Mouse (Mus musculus) kidney, postnatal 0 days (tissue): ENCODE measurements around the gene Pard6b. TPM values are rescaled to one million over a fixed set of nuclear protein-coding genes. Genes with fewer than 3 reads are reported as not detected.

Source experiments
- ATAC-seq: fragments of 200-750 bp; cut with Nextera tagmentation; replicated peaks from 2 replicates; pipeline ENCODE4 v1.8.0; 2017; ENCODE audit warnings: low read depth, moderate number of reproducible peaks, moderate TSS enrichment, moderate library complexity; ENCODE audit not compliant: low FRiP score
- DNase-seq: peaks from one replicate; pipeline ENCODE4 v3.0.0-alpha.2; 2016; ENCODE audit warnings: low spot score
- H3K27ac ChIP-seq: fragments of 300-500 bp; sonication (generic); 2 replicates; pipeline ENCODE4 v1.5.1; 2014; ENCODE audit warnings: mild to moderate bottlenecking
- H3K27me3 ChIP-seq: fragments of 300-500 bp; sonication (generic); 2 replicates; pipeline ENCODE4 v1.6.1; 2014; ENCODE audit warnings: low read length, mixed read lengths; ENCODE audit not compliant: insufficient read depth
- H3K36me3 ChIP-seq: fragments of 300-500 bp; sonication (generic); 2 replicates; pipeline ENCODE4 v1.6.1; 2014; ENCODE audit warnings: low read length, mixed read lengths; ENCODE audit not compliant: insufficient read depth
- H3K4me1 ChIP-seq: fragments of 300-500 bp; sonication (generic); replicated peaks from 2 replicates; pipeline ENCODE4 v1.6.1; 2014; ENCODE audit warnings: antibody characterized with exemption, low read length, mixed read lengths; ENCODE audit not compliant: insufficient read depth
- H3K4me2 ChIP-seq: fragments of 300-500 bp; sonication (generic); 2 replicates; pipeline ENCODE4 v1.6.1; 2014; ENCODE audit warnings: mild to moderate bottlenecking, low read length, moderate library complexity, mixed read lengths
- H3K4me3 ChIP-seq: fragments of 300-500 bp; sonication (generic); replicated peaks from 2 replicates; pipeline ENCODE4 v1.5.1; 2014; ENCODE audit warnings: low read depth, low read length
- H3K9ac ChIP-seq: fragments of 300-500 bp; sonication (generic); 2 replicates; pipeline ENCODE4 v1.6.1; 2014; ENCODE audit warnings: low read depth, low read length
- H3K9me3 ChIP-seq: fragments of 300-500 bp; sonication (generic); replicated peaks from 2 replicates; pipeline ENCODE4 v1.6.1; 2016; ENCODE audit warnings: low read length, inconsistent platforms, mixed read lengths
- CTCF ChIP-seq: IDR thresholded peaks from 2 replicates; pipeline ENCODE4 v1.5.1; 2016; ENCODE audit warnings: antibody characterized with exemption, low read depth, mild to moderate bottlenecking, moderate library complexity
- WGBS: fragments of 180-500 bp; shearing (Covaris S2); extraction: QIAGEN DNeasy Blood & Tissue Kit; methylation state at CpG from one replicate; pipeline ENCODE4 v1.1.7; 2014; 5-methylcytosine and 5-hydroxymethylcytosine counted together
- polyA plus RNA-seq: library from polyadenylated mRNA; unstranded; fragments of >200 nt; fragmentation: Nextera tagmentation; extraction: Ambion mirVana; gene quantifications from 2 replicates; pipeline ENCODE4 v1.2.1, GENCODE M21; 2015

Pard6b gene
- polyA plus RNA-seq, 1 experiment from 2014 or later, result 28.6 TPM

DNA sequence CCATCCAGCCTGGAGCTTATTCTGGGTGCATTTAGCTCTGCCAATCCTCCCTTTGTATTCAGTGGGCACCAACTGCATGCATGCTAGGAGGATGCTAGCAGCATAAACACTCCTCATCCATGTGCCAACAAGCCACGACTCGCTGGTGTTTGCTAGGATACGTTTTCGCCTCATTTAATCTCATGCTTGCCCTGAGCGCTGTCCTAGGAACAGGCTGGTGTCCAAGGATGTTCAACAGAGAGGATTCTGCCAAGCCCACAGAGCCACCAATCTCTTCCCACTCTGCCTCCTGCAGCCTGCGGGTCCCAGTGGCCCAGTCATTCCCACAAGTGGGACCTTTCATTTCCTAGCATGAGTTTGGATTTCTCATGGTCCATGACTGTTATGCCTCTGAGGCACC lies 38.8 kb upstream of the Pard6b start:
- WGBS, result 64% methylated on average over 6 of the region's 6 CpGs
- Histone ChIP-seq H3K4me1 (peaks cover 7% of the 10 kb centered on the region), H3K27ac (no peak overlapping the region), H3K4me3 (no peak overlapping the region), H3K9ac (no peak overlapping the region), H3K36me3 (no peaks in the 10 kb centered on the region), H3K4me2 (no peak overlapping the region), H3K9me3 (no peaks in the 10 kb centered on the region), H3K27me3 (no peaks in the 10 kb centered on the region)
- TF ChIP-seq CTCF, result no peak
- no peak for DNase-seq
- no peak for ATAC-seq

DNA sequence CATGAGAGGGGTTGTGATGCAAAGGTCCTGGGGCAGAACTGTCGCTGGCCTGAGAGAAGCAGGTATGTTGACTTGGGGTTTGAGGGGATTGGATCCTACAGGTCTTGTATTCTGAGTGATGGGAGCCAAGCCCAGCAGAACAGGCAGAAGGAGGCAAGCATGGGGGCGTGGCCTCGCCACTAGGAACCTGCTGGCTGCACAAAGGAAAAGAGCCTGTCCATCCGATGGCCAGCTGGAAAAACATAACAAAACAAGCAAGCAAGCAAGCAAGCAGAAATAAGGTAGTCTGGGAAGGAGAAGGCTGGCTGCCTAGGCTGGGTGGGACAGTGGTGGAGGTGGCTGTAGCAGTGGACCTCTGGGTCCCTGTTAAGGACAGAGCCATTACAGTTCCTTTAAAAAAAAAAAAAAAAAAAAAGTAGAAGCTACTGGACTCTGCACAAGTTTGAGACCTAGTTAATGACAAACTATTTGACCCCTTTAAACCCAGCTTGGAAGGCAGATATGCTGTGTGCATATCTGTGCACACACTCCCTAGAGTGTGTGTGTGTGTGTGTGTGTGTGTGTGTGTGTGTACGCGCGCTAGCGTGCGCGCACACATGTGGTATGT lies 36.0 kb upstream of the Pard6b start:
- Histone ChIP-seq H3K27me3 (no peaks in the 10 kb centered on the region), H3K4me2 (no peak overlapping the region), H3K9ac (peak overlapping the region; percentile 31; the same call in 1 of the 2 replicates), H3K4me3 (no peak overlapping the region), H3K9me3 (no peaks in the 10 kb centered on the region), H3K4me1 (peaks cover 15% of the 10 kb centered on the region), H3K27ac (peak overlapping the region; percentile 80), H3K36me3 (no peaks in the 10 kb centered on the region)
- peak; percentile 59 for ATAC-seq
- no peak for DNase-seq
- WGBS, result 68% methylated on average over 10 of the region's 10 CpGs
- TF ChIP-seq CTCF, result no peak

DNA sequence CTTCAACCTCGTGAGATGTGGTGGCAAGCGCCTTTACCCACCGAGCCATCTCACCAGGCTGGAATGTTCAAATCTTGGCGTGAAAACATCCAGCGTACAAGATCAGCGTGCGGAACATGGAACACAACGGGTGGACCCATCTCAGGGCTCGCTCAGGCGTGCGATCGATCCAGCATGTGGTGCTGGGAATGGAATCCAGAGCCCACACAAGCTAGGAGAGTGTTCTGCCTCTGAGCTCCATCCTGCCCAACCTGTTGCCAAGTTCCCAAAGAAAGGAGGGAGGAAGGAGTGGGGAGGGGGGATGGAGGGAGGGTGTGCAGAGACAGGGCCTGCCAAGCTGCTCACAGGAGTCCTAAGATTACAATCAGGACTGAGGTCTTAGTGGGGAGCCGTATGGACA lies 35.4 kb upstream of the Pard6b start:
- Histone ChIP-seq H3K4me1 (peaks cover 16% of the 10 kb centered on the region), H3K27ac (peak overlapping the region; percentile 80), H3K4me2 (no peak overlapping the region), H3K36me3 (no peaks in the 10 kb centered on the region), H3K27me3 (no peaks in the 10 kb centered on the region), H3K9ac (no peak overlapping the region), H3K4me3 (no peak overlapping the region), H3K9me3 (no peaks in the 10 kb centered on the region)
- TF ChIP-seq CTCF, result no peak
- WGBS, result 55% methylated on average over 13 of the region's 13 CpGs
- DNase-seq (no peak), ATAC-seq (peak; percentile 5; the same call in 1 of the 2 replicates)

DNA sequence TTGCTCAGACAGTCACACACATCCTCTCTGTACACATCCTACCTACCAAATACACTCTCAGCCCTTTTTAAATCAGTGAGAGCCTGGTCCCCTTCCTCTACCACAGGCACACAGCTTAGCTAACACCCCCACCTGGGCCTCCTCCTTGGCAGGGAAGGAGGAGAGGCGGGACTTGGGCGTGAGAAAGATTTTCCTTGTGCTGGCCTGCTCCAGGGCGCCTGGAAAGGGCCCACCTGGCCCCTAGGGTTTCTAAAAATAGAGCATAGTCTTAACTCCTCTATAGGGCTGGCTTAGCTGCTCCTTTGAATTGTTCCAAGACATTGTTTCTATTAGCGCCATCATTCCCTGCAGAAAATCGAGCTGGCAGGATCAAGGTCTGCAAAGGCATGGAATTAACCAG lies 35.0 kb upstream of the Pard6b start:
- H3K27ac ChIP-seq, result peak overlapping the region; percentile 80
- 25% methylated on average over 5 of the region's 5 CpGs for WGBS
- H3K27me3 ChIP-seq, result no peaks in the 10 kb centered on the region
- no peak overlapping the region for H3K4me3 ChIP-seq
- no peak overlapping the region for H3K9ac ChIP-seq
- no peaks in the 10 kb centered on the region for H3K36me3 ChIP-seq
- DNase-seq (no peak), ATAC-seq (0 out of 2 replicates have a peak, but pooled peaks have one; percentile 3)
- 0 out of 2 replicates have a peak overlapping the region, but pooled peaks have one; percentile 10 for H3K4me2 ChIP-seq
- no peak for TF ChIP-seq CTCF
- no peaks in the 10 kb centered on the region for H3K9me3 ChIP-seq
- H3K4me1 ChIP-seq, result peaks cover 20% of the 10 kb centered on the region

DNA sequence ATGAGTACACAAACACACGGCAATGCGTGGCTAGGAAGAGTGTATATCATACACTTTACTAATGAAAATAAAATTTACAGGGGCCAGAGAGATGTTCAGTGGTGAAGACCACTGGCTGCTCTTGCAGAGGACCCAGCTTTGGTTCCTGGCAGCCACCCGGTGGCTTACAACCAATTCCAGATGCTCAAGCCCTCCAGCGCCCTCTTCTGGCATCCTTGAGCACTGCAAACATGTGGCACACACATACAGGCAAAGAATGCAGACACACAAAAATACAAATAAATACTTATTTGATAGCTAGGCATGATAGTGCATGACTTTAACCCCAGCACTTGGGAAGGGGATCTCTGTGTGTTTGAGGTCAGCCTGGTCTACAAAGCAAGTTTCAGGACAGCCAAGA lies 34.3 kb upstream of the Pard6b start:
- H3K9me3 ChIP-seq, result no peaks in the 10 kb centered on the region
- no peak overlapping the region for H3K9ac ChIP-seq
- H3K36me3 ChIP-seq, result no peaks in the 10 kb centered on the region
- 77% methylated on average over 4 of the region's 4 CpGs for WGBS
- peak; percentile 46; the same call in 1 of the 2 replicates for TF ChIP-seq CTCF
- no peaks in the 10 kb centered on the region for H3K27me3 ChIP-seq
- ATAC-seq (no peak), DNase-seq (no peak)
- H3K4me2 ChIP-seq, result no peak overlapping the region
- no peak overlapping the region for H3K4me3 ChIP-seq
- peaks cover 21% of the 10 kb centered on the region for H3K4me1 ChIP-seq
- H3K27ac ChIP-seq, result peak overlapping the region; percentile 80

DNA sequence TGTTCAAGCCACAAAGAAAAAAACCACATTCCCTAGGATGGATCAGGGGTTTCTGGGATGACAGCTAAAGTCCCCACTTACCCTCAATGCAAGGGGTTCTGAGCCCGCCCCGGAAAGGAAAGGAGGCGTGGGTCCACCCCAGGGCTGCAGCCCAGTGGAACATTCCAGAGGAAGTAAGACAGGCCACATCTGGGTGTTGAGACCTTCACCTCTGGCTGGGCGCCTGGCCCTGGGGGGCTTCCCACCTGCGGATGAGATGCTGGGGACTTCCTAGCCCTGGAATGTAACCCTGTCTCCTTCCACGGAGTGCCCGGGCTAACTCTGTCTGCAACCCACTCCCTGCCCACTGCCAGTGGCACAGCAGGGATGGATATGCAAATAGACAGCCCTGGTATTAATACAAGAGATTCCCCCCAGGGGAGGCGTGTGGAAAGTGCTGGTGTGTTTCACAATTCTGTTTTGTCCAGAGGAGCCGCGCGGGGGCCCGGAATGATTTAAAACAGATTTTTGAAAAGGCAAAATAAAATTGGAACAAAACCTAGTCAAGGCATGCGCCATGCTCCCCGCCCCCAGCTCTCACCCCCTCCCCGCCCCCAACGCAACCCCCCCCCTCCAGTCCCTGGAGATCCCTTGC lies 31.7 kb upstream of the Pard6b start:
- no peak for ATAC-seq
- Histone ChIP-seq H3K4me2 (peak overlapping the region; percentile 87), H3K9me3 (no peaks in the 10 kb centered on the region), H3K27ac (0 out of 2 replicates have a peak overlapping the region, but pooled peaks have one; percentile 65), H3K4me1 (peaks cover 21% of the 10 kb centered on the region), H3K36me3 (no peaks in the 10 kb centered on the region), H3K4me3 (peak overlapping the region; percentile 30), H3K9ac (peak overlapping the region; percentile 59; the same call in 1 of the 2 replicates), H3K27me3 (no peaks in the 10 kb centered on the region)
- 18% methylated on average over 15 of the region's 16 CpGs for WGBS
- TF ChIP-seq CTCF, result no peak
- DNase-seq, result no peak
